Mouse (Mus musculus): ENCODE measurements around the gene Ccdc60. TPM values are rescaled to one million over a fixed set of nuclear protein-coding genes. Genes with fewer than 3 reads are reported as not detected.
A peak's percentile ranks its signal among the peaks of the same experiment; 100 is the strongest.

Gene Ccdc60
- total RNA-seq, 1 experiment: 0.54 TPM

GRCm38 (mm10) chr5:116290584-116290983, 1.8 kb upstream of the Ccdc60 start:
- in situ Hi-C loops (cut with MboI; ENCODE audit: low sequenced_read_pairs in 2 of 2, unreplicated experiment in 2 of 2): no loop called here
- H3K27ac ChIP-seq (ENCODE audit: insufficient read depth, low read depth, low read length, poor library complexity, severe bottlenecking): no peak overlapping the region
- TF ChIP-seq ZNF384 (IDR thresholded peaks at IDR 0.05; ENCODE audit: low read depth, low read length) (no peak), MAFK (IDR thresholded peaks at IDR 0.05; ENCODE audit: insufficient read depth, low read depth, low read length) (no peak), CHD2 (IDR thresholded peaks at IDR 0.05; ENCODE audit: low read depth, low read length) (no peak), HCFC1 (IDR thresholded peaks at IDR 0.05; ENCODE audit: borderline replicate concordance, insufficient read depth, low read length) (no peak), ZC3H11A (IDR thresholded peaks at IDR 0.05; ENCODE audit: borderline replicate concordance, low read depth, low read length) (no peak)
- no peak overlapping the region for H3K9ac ChIP-seq (ENCODE audit: insufficient read depth, low read depth, low read length, poor library complexity, severe bottlenecking)
- no peak overlapping the region for H3K4me3 ChIP-seq (ENCODE audit: insufficient read depth in 1 of 2, low read depth in 1 of 2, low read length in 2 of 2, poor library complexity in 1 of 2, severe bottlenecking in 1 of 2)
- no peaks in the 10 kb centered on the region for H3K36me3 ChIP-seq (ENCODE audit: control insufficient read depth, insufficient read depth, low read length, poor library complexity, severe bottlenecking)
- H3K9me3 ChIP-seq (ENCODE audit: control insufficient read depth, insufficient read depth, low read depth, low read length): no peaks in the 10 kb centered on the region
- peaks cover 0 to 6% of the 10 kb centered on the region in 2 experiments; a peak in 1 of 4 replicates for H3K4me1 ChIP-seq (ENCODE audit: control insufficient read depth in 2 of 2, insufficient read depth in 2 of 2, low read length in 2 of 2, poor library complexity in 1 of 2)
- DNase-seq (ENCODE audit: low read depth, low spot score): no peak

GRCm38 (mm10) chr5:116289897-116290296, 1.1 kb upstream of the Ccdc60 start:
- Histone ChIP-seq H3K9me3 (ENCODE audit: control insufficient read depth, insufficient read depth, low read depth, low read length) (no peaks in the 10 kb centered on the region), H3K4me3 (ENCODE audit: insufficient read depth in 1 of 2, low read depth in 1 of 2, low read length in 2 of 2, poor library complexity in 1 of 2, severe bottlenecking in 1 of 2) (peak overlapping the region; percentile 30 to 45; a peak in 3 of 4 replicates), H3K9ac (ENCODE audit: insufficient read depth, low read depth, low read length, poor library complexity, severe bottlenecking) (no peak overlapping the region; the same call in 1 of the 2 replicates), H3K36me3 (ENCODE audit: control insufficient read depth, insufficient read depth, low read length, poor library complexity, severe bottlenecking) (no peaks in the 10 kb centered on the region), H3K4me1 (ENCODE audit: control insufficient read depth in 2 of 2, insufficient read depth in 2 of 2, low read length in 2 of 2, poor library complexity in 1 of 2) (peaks cover 0 to 7% of the 10 kb centered on the region in 2 experiments; a peak in 1 of 4 replicates), H3K27ac (ENCODE audit: insufficient read depth, low read depth, low read length, poor library complexity, severe bottlenecking) (peak overlapping the region; percentile 68)
- TF ChIP-seq HCFC1 (IDR thresholded peaks at IDR 0.05; ENCODE audit: borderline replicate concordance, insufficient read depth, low read length): 0 out of 2 replicates have a peak, but pooled peaks have one; percentile 23
- no peak for TF ChIP-seq ZNF384 (IDR thresholded peaks at IDR 0.05; ENCODE audit: low read depth, low read length)
- in situ Hi-C loops (cut with MboI; ENCODE audit: low sequenced_read_pairs in 2 of 2, unreplicated experiment in 2 of 2): no loop called here
- peak; percentile 71 for DNase-seq (ENCODE audit: low read depth, low spot score)

GRCm38 (mm10) chr5:116288183-116288582, 602 bp downstream of the Ccdc60 start:
- peaks cover 0 to 7% of the 10 kb centered on the region in 2 experiments; a peak in 1 of 4 replicates for H3K4me1 ChIP-seq (ENCODE audit: control insufficient read depth in 2 of 2, insufficient read depth in 2 of 2, low read length in 2 of 2, poor library complexity in 1 of 2)
- H3K4me3 ChIP-seq (ENCODE audit: insufficient read depth in 1 of 2, low read depth in 1 of 2, low read length in 2 of 2, poor library complexity in 1 of 2, severe bottlenecking in 1 of 2): no peak overlapping the region
- peak; percentile 51 for DNase-seq (ENCODE audit: low read depth, low spot score)
- H3K9ac ChIP-seq (ENCODE audit: insufficient read depth, low read depth, low read length, poor library complexity, severe bottlenecking): no peak overlapping the region
- H3K27ac ChIP-seq (ENCODE audit: insufficient read depth, low read depth, low read length, poor library complexity, severe bottlenecking): no peak overlapping the region; the same call in 1 of the 2 replicates
- in situ Hi-C loops (cut with MboI; ENCODE audit: low sequenced_read_pairs in 2 of 2, unreplicated experiment in 2 of 2): no loop called here
- TF ChIP-seq ZC3H11A (IDR thresholded peaks at IDR 0.05; ENCODE audit: borderline replicate concordance, low read depth, low read length) (no peak), CHD2 (IDR thresholded peaks at IDR 0.05; ENCODE audit: low read depth, low read length) (no peak), ZNF384 (IDR thresholded peaks at IDR 0.05; ENCODE audit: low read depth, low read length) (no peak), MAFK (IDR thresholded peaks at IDR 0.05; ENCODE audit: insufficient read depth, low read depth, low read length) (no peak), HCFC1 (IDR thresholded peaks at IDR 0.05; ENCODE audit: borderline replicate concordance, insufficient read depth, low read length) (no peak)
- H3K36me3 ChIP-seq (ENCODE audit: control insufficient read depth, insufficient read depth, low read length, poor library complexity, severe bottlenecking): no peaks in the 10 kb centered on the region
- H3K9me3 ChIP-seq (ENCODE audit: control insufficient read depth, insufficient read depth, low read depth, low read length): no peaks in the 10 kb centered on the region

DNA sequence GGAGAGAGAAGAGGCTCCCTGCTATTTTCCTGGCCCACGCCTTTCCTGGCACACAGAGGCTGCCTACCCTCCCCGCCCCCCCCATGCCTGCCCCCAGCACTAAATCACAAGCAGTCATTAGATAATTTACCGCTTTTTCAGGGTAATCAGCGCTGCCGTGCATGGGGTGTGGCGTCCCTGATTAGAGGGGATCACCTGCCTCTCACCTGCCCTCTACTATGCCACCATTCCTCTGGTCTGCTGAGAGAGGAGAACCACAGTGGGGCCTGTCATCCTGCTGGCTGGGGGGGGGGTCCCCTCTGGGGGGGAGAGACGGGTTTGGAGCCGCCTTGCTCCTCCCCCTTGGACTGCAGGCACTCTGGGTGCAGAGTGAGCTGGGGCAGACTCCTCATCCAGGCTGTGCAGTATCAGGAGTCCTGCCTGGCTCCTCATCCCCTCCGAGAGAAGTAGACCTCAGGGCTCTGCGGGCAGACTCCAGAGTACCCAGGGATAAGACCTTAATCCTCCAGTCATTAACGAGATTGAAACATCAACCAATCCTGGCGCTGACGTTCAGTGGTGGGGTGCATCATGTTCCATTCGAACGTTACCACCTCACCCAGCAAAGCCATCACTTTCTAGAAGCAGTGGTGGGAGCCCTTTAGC, 3.1 kb downstream of the Ccdc60 start:
- Histone ChIP-seq H3K4me1 (ENCODE audit: control insufficient read depth in 2 of 2, insufficient read depth in 2 of 2, low read length in 2 of 2, poor library complexity in 1 of 2) (peaks cover 0 to 6% of the 10 kb centered on the region in 2 experiments; a peak in 1 of 4 replicates), H3K9ac (ENCODE audit: insufficient read depth, low read depth, low read length, poor library complexity, severe bottlenecking) (no peak overlapping the region), H3K36me3 (ENCODE audit: control insufficient read depth, insufficient read depth, low read length, poor library complexity, severe bottlenecking) (no peaks in the 10 kb centered on the region), H3K27ac (ENCODE audit: insufficient read depth, low read depth, low read length, poor library complexity, severe bottlenecking) (no peak overlapping the region), H3K4me3 (ENCODE audit: insufficient read depth in 1 of 2, low read depth in 1 of 2, low read length in 2 of 2, poor library complexity in 1 of 2, severe bottlenecking in 1 of 2) (no peak overlapping the region), H3K9me3 (ENCODE audit: control insufficient read depth, insufficient read depth, low read depth, low read length) (no peaks in the 10 kb centered on the region)
- in situ Hi-C loops (cut with MboI; ENCODE audit: low sequenced_read_pairs in 2 of 2, unreplicated experiment in 2 of 2): no loop called here
- TF ChIP-seq ZC3H11A (IDR thresholded peaks at IDR 0.05; ENCODE audit: borderline replicate concordance, low read depth, low read length) (no peak), CHD2 (IDR thresholded peaks at IDR 0.05; ENCODE audit: low read depth, low read length) (no peak), ZNF384 (IDR thresholded peaks at IDR 0.05; ENCODE audit: low read depth, low read length) (no peak)
- DNase-seq (ENCODE audit: low read depth, low spot score): no peak

- no peaks in the 10 kb centered on the region for H3K36me3 ChIP-seq (ENCODE audit: control insufficient read depth, insufficient read depth, low read length, poor library complexity, severe bottlenecking)
- no peak overlapping the region for H3K4me3 ChIP-seq (ENCODE audit: insufficient read depth in 1 of 2, low read depth in 1 of 2, low read length in 2 of 2, poor library complexity in 1 of 2, severe bottlenecking in 1 of 2)
- H3K4me1 ChIP-seq (ENCODE audit: control insufficient read depth in 2 of 2, insufficient read depth in 2 of 2, low read length in 2 of 2, poor library complexity in 1 of 2): peaks cover 0 to under 1% of the 10 kb centered on the region in 2 experiments; a peak in 1 of 4 replicates
- H3K9me3 ChIP-seq (ENCODE audit: control insufficient read depth, insufficient read depth, low read depth, low read length): no peaks in the 10 kb centered on the region
- no peak for DNase-seq (ENCODE audit: low read depth, low spot score)
- H3K9ac ChIP-seq (ENCODE audit: insufficient read depth, low read depth, low read length, poor library complexity, severe bottlenecking): no peak overlapping the region
- in situ Hi-C loops (cut with MboI; ENCODE audit: low sequenced_read_pairs in 2 of 2, unreplicated experiment in 2 of 2): no loop called here
- H3K27ac ChIP-seq (ENCODE audit: insufficient read depth, low read depth, low read length, poor library complexity, severe bottlenecking): no peak overlapping the region
- TF ChIP-seq ZC3H11A (IDR thresholded peaks at IDR 0.05; ENCODE audit: borderline replicate concordance, low read depth, low read length) (no peak), ZNF384 (IDR thresholded peaks at IDR 0.05; ENCODE audit: low read depth, low read length) (no peak), CHD2 (IDR thresholded peaks at IDR 0.05; ENCODE audit: low read depth, low read length) (no peak), MAFK (IDR thresholded peaks at IDR 0.05; ENCODE audit: insufficient read depth, low read depth, low read length) (no peak), HCFC1 (IDR thresholded peaks at IDR 0.05; ENCODE audit: borderline replicate concordance, insufficient read depth, low read length) (no peak)
These were observed 8.3 kb downstream of the Ccdc60 start for GRCm38 (mm10) chr5:116280518-116280917.
